Mouse (Mus musculus): ENCODE measurements around the gene Fgd5. TPM values are rescaled to one million over a fixed set of nuclear protein-coding genes. Genes with fewer than 3 reads are reported as not detected.

Gene Fgd5
- polyA plus RNA-seq, 1 experiment from 2014 or later: 5.2 TPM

DNA sequence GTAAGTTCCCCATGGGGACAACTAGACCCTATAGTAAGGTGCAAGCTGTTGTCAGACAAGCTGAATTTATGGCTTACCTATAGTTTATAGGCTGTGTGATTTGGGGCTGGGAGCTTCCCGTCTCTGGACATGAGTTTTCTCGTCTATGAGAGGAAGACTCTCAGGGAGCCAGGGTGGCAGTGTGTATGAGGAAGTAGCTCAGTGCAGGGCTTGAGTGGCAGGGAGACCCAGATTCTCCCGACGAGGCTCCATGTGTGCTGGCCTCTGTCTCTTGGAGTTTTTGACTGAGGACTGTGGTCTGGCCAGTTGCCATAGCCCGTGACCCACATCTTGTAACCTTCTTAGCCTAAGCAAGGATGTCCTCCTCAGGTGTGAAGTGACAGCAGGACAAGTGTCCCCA is 33.7 kb downstream of the Fgd5 start:
- 84% methylated on average over 5 of the region's 5 CpGs for WGBS

DNA sequence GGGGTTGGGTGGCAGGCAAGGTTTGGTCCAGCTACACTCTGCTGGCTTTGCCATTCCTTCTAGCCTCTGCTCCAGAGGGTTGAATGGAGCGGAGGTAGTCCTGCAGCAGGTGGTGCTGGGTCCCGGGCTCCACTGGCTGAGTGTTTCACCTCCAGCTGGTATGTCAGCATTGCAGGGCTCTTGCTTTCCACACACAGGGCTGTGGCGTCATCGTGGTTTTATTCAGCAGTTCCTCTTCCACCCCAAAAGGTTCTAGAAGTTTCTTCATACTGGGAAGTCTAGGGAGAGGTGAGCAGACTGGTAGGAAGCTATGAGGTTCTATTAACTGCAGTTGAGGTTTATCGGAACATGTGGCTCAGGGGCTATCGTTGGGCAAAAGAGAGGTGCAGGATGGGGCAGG is 34.4 kb downstream of the Fgd5 start:
- Histone ChIP-seq H3K4me3 (no peak overlapping the region), H3K36me3 (ENCODE audit: poor library complexity, severe bottlenecking) (no peaks in the 10 kb centered on the region), H3K27me3 (peaks cover 3% of the 10 kb centered on the region; the same call in 1 of the 2 replicates), H3K4me1 (peaks cover 25% of the 10 kb centered on the region), H3K9ac (no peak overlapping the region), H3K4me2 (no peak overlapping the region), H3K9me3 (replicated peaks) (no peaks in the 10 kb centered on the region), H3K27ac (no peak overlapping the region)
- ATAC-seq: no peak
- 95% methylated on average over 6 of the region's 6 CpGs for WGBS

More for the DNA sequence above, 33.7 kb downstream of the Fgd5 start:
- no peak overlapping the region for H3K9ac ChIP-seq
- no peak overlapping the region for H3K4me3 ChIP-seq
- peaks cover 25% of the 10 kb centered on the region for H3K4me1 ChIP-seq
- no peak overlapping the region for H3K4me2 ChIP-seq
- no peak for ATAC-seq
- H3K36me3 ChIP-seq (ENCODE audit: poor library complexity, severe bottlenecking): no peaks in the 10 kb centered on the region
- H3K9me3 ChIP-seq (replicated peaks): no peaks in the 10 kb centered on the region
- no peak overlapping the region for H3K27ac ChIP-seq
- peaks cover 3% of the 10 kb centered on the region; the same call in 1 of the 2 replicates for H3K27me3 ChIP-seq

DNA sequence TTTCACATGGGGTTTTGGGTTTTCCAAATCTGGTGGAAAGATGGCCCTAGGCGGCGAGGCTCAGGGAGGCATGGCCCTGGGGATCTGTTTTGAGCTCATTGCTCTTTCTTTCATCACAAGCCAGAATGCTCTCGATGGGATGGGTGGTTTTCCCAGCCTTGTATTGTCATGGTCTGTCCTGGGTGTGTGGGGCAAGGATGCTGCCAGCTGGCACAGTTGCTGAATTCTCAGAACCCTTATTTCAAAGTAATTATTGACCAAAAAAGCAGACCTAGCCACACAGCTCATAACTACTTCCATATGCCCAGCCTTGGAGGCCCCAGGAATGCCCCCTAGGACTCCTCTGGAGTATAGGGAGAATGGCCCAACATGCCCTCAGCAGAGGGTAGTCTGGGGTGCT is 34.9 kb downstream of the Fgd5 start:
- H3K27ac ChIP-seq: no peak overlapping the region; the same call in 1 of the 2 replicates
- peaks cover 25% of the 10 kb centered on the region for H3K4me1 ChIP-seq
- H3K9me3 ChIP-seq (replicated peaks): no peaks in the 10 kb centered on the region
- 78% methylated on average over 3 of the region's 3 CpGs for WGBS
- H3K27me3 ChIP-seq: peaks cover 3% of the 10 kb centered on the region; the same call in 1 of the 2 replicates
- no peak overlapping the region for H3K9ac ChIP-seq
- H3K36me3 ChIP-seq (ENCODE audit: poor library complexity, severe bottlenecking): no peaks in the 10 kb centered on the region
- no peak overlapping the region for H3K4me2 ChIP-seq
- ATAC-seq: no peak
- no peak overlapping the region for H3K4me3 ChIP-seq

DNA sequence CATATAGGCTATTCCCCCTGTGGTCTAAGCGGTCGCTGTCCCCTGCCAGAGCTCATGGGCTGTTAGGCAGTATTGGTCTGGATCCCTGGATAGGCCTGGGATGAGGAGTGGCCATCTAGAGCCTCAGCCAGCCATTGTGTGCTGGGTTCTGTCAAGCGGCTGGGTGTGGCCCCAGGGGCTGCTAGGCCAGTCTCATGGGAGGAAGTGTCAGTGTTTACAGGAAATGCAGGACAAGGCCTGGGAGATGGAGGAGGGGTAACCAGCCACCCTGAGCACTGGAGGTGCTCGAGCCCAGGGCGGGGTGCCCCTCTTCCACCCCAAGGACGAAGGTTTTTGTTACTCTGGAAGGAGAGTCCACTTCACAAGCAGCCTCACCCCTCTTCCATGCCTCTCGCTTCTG is 36.3 kb downstream of the Fgd5 start:
- no peak for ATAC-seq
- H3K4me3 ChIP-seq: no peak overlapping the region
- no peak overlapping the region for H3K9ac ChIP-seq
- 79% methylated on average over 7 of the region's 7 CpGs for WGBS
- H3K4me1 ChIP-seq: peaks cover 17% of the 10 kb centered on the region
- peaks cover under 1% of the 10 kb centered on the region; the same call in 1 of the 2 replicates for H3K27me3 ChIP-seq
- H3K27ac ChIP-seq: no peak overlapping the region
- no peaks in the 10 kb centered on the region for H3K36me3 ChIP-seq (ENCODE audit: poor library complexity, severe bottlenecking)
- H3K9me3 ChIP-seq (replicated peaks): no peaks in the 10 kb centered on the region
- H3K4me2 ChIP-seq: no peak overlapping the region

DNA sequence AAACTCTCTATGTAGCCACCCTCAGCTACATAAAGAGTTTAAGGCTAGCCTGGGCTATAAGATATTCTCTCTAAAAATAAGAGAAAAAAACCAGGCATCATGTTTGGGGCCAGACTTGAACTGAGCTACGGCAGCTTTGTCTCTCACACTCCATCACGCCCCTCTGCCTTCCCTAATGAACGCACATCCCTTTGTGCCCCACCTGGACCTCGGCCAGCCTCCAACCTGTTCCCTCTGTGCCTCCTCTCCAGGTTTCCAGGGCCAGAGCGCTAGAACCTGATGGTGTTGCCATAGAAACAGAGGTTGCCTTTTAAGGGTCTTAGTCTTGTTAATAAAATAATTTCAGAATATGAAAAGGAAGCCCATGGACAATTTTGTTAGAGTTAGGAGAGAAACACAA is 37.2 kb downstream of the Fgd5 start:
- H3K4me1 ChIP-seq: peaks cover 17% of the 10 kb centered on the region
- no peaks in the 10 kb centered on the region for H3K27me3 ChIP-seq
- H3K9me3 ChIP-seq (replicated peaks): no peaks in the 10 kb centered on the region
- H3K27ac ChIP-seq: no peak overlapping the region
- 50% methylated on average over 5 of the region's 5 CpGs for WGBS
- no peaks in the 10 kb centered on the region for H3K36me3 ChIP-seq (ENCODE audit: poor library complexity, severe bottlenecking)
- H3K4me2 ChIP-seq: no peak overlapping the region
- no peak overlapping the region for H3K4me3 ChIP-seq
- ATAC-seq: no peak
- H3K9ac ChIP-seq: no peak overlapping the region

DNA sequence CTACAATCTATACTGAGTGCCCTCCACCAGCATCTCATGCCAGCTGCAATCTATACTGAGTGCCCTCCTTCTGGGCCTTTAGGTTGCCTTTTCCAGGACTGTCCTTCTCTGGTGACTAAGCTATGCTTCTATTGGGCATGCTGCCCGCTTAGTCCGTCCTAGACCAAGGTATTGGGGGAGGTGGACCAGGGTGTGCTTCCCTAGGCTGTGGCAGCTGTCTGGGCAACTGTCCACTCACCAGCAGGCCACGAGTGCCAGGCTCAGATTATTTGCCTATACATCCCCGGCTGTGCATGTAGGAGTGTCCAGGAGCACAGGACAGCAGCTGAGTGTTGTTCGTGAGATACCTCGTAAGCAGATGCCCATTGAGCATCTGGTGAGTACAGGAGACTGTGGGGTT is 38.1 kb downstream of the Fgd5 start:
- Histone ChIP-seq H3K27ac (no peak overlapping the region), H3K4me3 (no peak overlapping the region), H3K27me3 (no peaks in the 10 kb centered on the region), H3K4me1 (peaks cover 17% of the 10 kb centered on the region), H3K4me2 (no peak overlapping the region), H3K36me3 (ENCODE audit: poor library complexity, severe bottlenecking) (no peaks in the 10 kb centered on the region), H3K9ac (0 out of 2 replicates have a peak overlapping the region, but pooled peaks have one; percentile 9), H3K9me3 (replicated peaks) (no peaks in the 10 kb centered on the region)
- peak; percentile 36; the same call in 1 of the 2 replicates for ATAC-seq
- WGBS: 77% methylated on average over 6 of the region's 6 CpGs

DNA sequence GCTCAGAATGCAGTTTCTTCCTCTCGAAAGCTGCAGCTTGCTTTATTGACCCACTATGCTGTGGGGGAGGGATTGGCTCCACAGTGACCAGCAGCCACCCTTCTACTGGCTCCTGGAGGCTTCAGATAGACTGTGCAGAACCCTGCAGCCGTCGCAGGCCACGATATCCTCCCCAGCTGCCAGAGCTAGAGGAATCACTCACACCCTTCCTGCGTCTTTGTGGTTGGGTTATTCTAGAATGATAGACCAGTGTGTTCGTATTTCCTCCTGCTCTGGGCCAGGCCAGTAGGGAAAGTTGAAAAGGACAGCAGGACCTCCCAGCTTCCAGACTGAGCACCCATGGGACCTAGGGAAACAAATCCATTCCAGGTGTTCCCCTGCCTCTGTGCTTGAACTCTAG is 39.7 kb downstream of the Fgd5 start:
- ATAC-seq: no peak
- peaks cover 17% of the 10 kb centered on the region for H3K4me1 ChIP-seq
- H3K9me3 ChIP-seq (replicated peaks): no peaks in the 10 kb centered on the region
- H3K4me3 ChIP-seq: no peak overlapping the region
- H3K27ac ChIP-seq: no peak overlapping the region
- no peaks in the 10 kb centered on the region for H3K36me3 ChIP-seq (ENCODE audit: poor library complexity, severe bottlenecking)
- no peak overlapping the region for H3K9ac ChIP-seq
- 81% methylated on average over 6 of the region's 6 CpGs for WGBS
- H3K4me2 ChIP-seq: no peak overlapping the region
- no peaks in the 10 kb centered on the region for H3K27me3 ChIP-seq

DNA sequence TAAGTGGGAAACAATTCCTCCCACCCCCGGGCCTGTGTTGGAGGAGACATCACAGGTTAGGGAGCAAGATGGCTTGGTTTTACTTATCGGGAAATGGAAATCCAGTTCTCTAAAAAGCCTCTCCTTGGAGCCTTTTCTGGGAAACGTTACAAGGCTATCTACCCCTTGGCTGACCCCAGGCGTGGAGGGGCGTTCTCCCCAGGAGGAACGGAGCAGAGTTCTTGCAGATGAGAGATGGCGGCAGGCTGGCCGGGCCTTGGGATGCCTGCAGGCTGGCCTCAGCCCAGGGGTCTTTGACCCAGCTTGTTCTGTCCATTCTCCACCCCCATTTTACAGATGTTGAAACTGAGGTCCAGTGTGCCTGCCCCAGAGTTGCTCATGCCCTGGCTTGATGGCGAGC is 42.4 kb downstream of the Fgd5 start:
- no peak overlapping the region for H3K9ac ChIP-seq
- no peak overlapping the region for H3K4me2 ChIP-seq
- H3K27ac ChIP-seq: no peak overlapping the region
- ATAC-seq: no peak
- WGBS: 92% methylated on average over 9 of the region's 9 CpGs
- H3K4me1 ChIP-seq: peaks cover 11% of the 10 kb centered on the region
- H3K4me3 ChIP-seq: no peak overlapping the region
- H3K36me3 ChIP-seq (ENCODE audit: poor library complexity, severe bottlenecking): no peaks in the 10 kb centered on the region
- H3K27me3 ChIP-seq: no peaks in the 10 kb centered on the region
- H3K9me3 ChIP-seq (replicated peaks): no peaks in the 10 kb centered on the region

DNA sequence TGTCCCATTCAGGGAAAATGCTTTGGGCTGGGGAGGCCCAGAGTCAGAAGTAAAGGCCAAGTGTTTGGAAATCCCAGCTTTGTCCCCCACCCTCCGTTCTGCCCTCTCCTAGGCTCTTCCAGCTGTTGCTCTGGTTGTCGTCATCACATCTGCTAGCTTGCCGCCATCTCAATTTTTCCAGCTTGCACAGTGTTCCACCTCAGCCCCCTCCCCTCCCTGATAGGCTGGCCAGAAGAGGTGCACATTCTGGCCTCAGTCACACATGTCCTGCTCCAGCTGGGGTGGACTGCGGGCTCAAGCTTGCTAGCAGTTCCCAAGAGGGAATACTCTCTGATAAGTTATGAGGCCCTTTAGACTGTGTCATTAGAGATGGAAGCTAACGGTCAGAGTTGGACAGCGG is 42.8 kb downstream of the Fgd5 start:
- Histone ChIP-seq H3K4me3 (no peak overlapping the region), H3K36me3 (ENCODE audit: poor library complexity, severe bottlenecking) (no peaks in the 10 kb centered on the region), H3K9ac (no peak overlapping the region), H3K9me3 (replicated peaks) (no peaks in the 10 kb centered on the region), H3K4me2 (no peak overlapping the region), H3K27me3 (no peaks in the 10 kb centered on the region), H3K4me1 (peaks cover 7% of the 10 kb centered on the region), H3K27ac (no peak overlapping the region)
- no peak for ATAC-seq
- 91% methylated on average over 6 of the region's 6 CpGs for WGBS

DNA sequence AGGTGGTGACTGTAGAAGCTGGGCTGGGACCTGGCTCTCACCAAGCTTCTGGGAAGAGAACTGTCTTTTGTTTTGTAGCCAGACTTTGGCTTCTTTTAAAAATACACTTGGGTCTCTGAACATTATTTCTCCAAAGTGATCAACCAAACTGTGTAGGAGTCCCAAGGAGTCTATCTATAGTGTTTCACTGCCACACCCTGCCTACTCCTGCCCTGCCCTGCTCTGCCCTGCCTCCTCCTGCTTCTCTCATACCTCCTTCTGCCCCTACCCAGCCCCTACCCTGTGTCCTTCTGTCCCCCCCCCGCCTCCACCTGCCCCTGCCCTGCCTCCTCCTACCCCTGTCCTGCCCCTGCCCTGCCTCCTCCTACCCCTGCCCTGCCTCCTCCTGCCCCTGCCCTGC is 46.6 kb downstream of the Fgd5 start:
- 67% methylated on average over 1 of the region's 1 CpGs for WGBS
- Histone ChIP-seq H3K4me2 (no peak overlapping the region), H3K9ac (no peak overlapping the region), H3K27me3 (no peaks in the 10 kb centered on the region), H3K4me3 (no peak overlapping the region), H3K9me3 (replicated peaks) (no peaks in the 10 kb centered on the region), H3K27ac (no peak overlapping the region), H3K4me1 (no peaks in the 10 kb centered on the region), H3K36me3 (ENCODE audit: poor library complexity, severe bottlenecking) (no peaks in the 10 kb centered on the region)
- no peak for ATAC-seq

DNA sequence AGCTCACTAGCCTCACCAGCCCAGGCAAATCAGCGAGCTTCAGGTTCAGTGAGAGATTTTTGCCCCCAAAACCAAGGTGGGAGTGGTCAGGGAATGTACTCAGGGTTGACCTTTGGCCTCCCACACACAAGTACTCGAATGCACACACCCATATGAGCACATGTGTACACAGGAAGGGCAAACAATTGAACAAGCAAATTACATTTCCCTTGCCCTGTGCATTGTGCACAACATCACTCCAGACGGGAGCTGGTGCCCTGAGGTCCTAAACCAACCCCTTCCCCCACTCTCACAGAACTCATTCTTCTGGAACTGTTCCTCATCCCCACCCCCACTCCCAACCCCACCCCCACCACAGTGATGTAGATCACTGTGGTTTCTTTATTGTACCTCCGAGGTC is 48.7 kb downstream of the Fgd5 start:
- no peaks in the 10 kb centered on the region for H3K27me3 ChIP-seq
- WGBS: 80% methylated on average over 4 of the region's 4 CpGs

DNA sequence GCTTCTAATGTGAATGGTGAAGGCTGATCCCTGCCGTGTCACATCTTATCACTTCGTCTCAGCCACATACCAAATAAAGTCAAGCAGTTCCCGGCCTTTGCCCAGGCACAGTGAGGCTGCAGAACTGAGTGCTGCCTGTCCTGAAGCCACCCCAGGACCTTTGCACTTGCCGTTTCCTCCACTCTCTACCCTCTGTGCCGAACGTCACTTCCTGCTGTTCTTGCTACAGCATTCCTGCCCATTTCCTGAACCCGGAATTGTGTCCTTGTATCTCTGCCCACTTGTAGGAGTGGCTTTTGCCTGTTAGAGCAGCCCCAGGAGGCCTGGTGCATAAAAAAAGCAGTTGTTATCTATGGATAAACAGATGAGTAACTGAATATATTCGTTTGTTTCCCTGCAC is 52.0 kb downstream of the Fgd5 start:
- Histone ChIP-seq H3K36me3 (ENCODE audit: poor library complexity, severe bottlenecking) (no peaks in the 10 kb centered on the region), H3K27ac (no peak overlapping the region), H3K4me1 (no peaks in the 10 kb centered on the region), H3K4me3 (no peak overlapping the region), H3K27me3 (no peaks in the 10 kb centered on the region), H3K9me3 (replicated peaks) (no peaks in the 10 kb centered on the region), H3K4me2 (no peak overlapping the region), H3K9ac (no peak overlapping the region)
- no peak for ATAC-seq
- WGBS: 81% methylated on average over 8 of the region's 8 CpGs

More for the DNA sequence above, 48.7 kb downstream of the Fgd5 start:
- H3K27ac ChIP-seq: no peak overlapping the region
- H3K36me3 ChIP-seq (ENCODE audit: poor library complexity, severe bottlenecking): no peaks in the 10 kb centered on the region
- H3K4me2 ChIP-seq: no peak overlapping the region
- no peak for ATAC-seq
- no peaks in the 10 kb centered on the region for H3K9me3 ChIP-seq (replicated peaks)
- no peak overlapping the region for H3K9ac ChIP-seq
- no peak overlapping the region for H3K4me3 ChIP-seq
- H3K4me1 ChIP-seq: no peaks in the 10 kb centered on the region

DNA sequence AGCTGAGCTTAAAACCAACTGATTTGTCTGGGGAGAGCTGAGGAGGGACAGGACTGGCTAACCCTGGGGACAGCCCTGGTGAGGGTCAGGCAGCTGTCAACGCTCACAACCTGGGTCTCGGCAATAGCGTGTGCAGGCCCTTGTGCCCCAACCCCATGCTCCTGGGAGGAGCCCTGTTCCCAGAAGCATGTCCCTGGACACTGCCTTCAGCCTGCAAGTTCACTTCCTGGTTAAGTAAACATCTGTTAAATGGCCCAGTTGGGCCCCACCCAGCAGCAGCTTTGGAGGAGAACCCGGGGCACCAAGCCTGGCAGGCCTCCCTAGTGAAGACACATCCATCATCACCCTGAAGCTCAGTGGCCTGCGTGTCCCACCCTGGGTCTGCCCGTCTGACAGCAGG is 56.0 kb downstream of the Fgd5 start:
- WGBS: 81% methylated on average over 6 of the region's 6 CpGs
- no peak overlapping the region for H3K4me2 ChIP-seq
- no peak overlapping the region for H3K27ac ChIP-seq
- H3K4me1 ChIP-seq: no peaks in the 10 kb centered on the region
- H3K36me3 ChIP-seq (ENCODE audit: poor library complexity, severe bottlenecking): no peaks in the 10 kb centered on the region
- no peak overlapping the region for H3K4me3 ChIP-seq
- no peaks in the 10 kb centered on the region for H3K9me3 ChIP-seq (replicated peaks)
- no peaks in the 10 kb centered on the region for H3K27me3 ChIP-seq
- no peak for ATAC-seq
- no peak overlapping the region for H3K9ac ChIP-seq
